In genomic region chr16:10890363-10890762, GRCm38 (mm10) we compare ENCODE assay signal across 9 mouse cellular contexts. TPM values are rescaled to one million over a fixed set of nuclear protein-coding genes. Genes with fewer than 3 reads are reported as not detected.
A peak's percentile ranks its signal among the peaks of the same experiment; 100 is the strongest.
DNase-seq lines count a peak whose midpoint lies in the region; ATAC-seq and TF ChIP-seq lines count a peak whose summit lies in the region.
"Had no signal": no experiment of that assay in that cellular context is flagged by ENCODE, and none has a peak within 500 bp of the region (broad histone marks: within the 10 kb centered on the region; RNA-seq: fewer than 3 reads in every experiment).

No protein-coding gene starts in this region.

- TF ChIP-seq CTCF in MEL (IDR thresholded peaks at IDR 0.05 in 2 of 3, conservative IDR thresholded peaks at IDR 0.05 in 1 of 3; ENCODE audit: control insufficient read depth in 1 of 3, insufficient read depth in 1 of 3, low read depth in 2 of 3, low read length in 3 of 3, poor library complexity in 1 of 3, severe bottlenecking in 1 of 3) = peak; percentile 42 to 58 (median 48); a peak in 5 of 6 replicates

- H3K4me3 ChIP-seq in kidney, embryonic 15.5 days (replicated peaks) = no peak overlapping the region
- no peak overlapping the region for H3K4me3 ChIP-seq in MEL (ENCODE audit: control insufficient read depth in 1 of 2, insufficient read depth in 1 of 2, low read depth in 2 of 2, low read length in 2 of 2)

- TF ChIP-seq EP300 in MEL (IDR thresholded peaks at IDR 0.05; ENCODE audit: low read depth in 1 of 2, low read length in 2 of 2) = no peak

- no peak overlapping the region for H3K27ac ChIP-seq in kidney, embryonic 15.5 days
- no peak overlapping the region for H3K27ac ChIP-seq in MEL (ENCODE audit: control insufficient read depth, low read depth, low read length)

- no peak for TF ChIP-seq POLR2A in MEL (IDR thresholded peaks at IDR 0.05; ENCODE audit: control insufficient read depth in 1 of 2, insufficient read depth in 1 of 2, low read depth in 1 of 2, low read length in 2 of 2, poor library complexity in 1 of 2)

- no peaks in the 10 kb centered on the region for H3K9me3 ChIP-seq in kidney, embryonic 15.5 days (replicated peaks)
- no peaks in the 10 kb centered on the region for H3K9me3 ChIP-seq in MEL (replicated peaks; ENCODE audit: insufficient read depth, low read length)

- H3K27me3 ChIP-seq in kidney, embryonic 15.5 days = no peaks in the 10 kb centered on the region
- peaks cover 0 to 2% of the 10 kb centered on the region in 2 experiments; a peak in 1 of 4 replicates for H3K27me3 ChIP-seq in MEL (ENCODE audit: control insufficient read depth in 1 of 2, insufficient read depth in 2 of 2, low read length in 2 of 2)

- H3K4me1 ChIP-seq in kidney, embryonic 15.5 days = no peaks in the 10 kb centered on the region
- no peaks in the 10 kb centered on the region for H3K4me1 ChIP-seq in MEL (ENCODE audit: control insufficient read depth in 1 of 2, insufficient read depth in 2 of 2, low read length in 2 of 2)

- peak; percentile 50 for TF ChIP-seq RAD21 in MEL (IDR thresholded peaks at IDR 0.05; ENCODE audit: low read depth, low read length)

- H3K9ac ChIP-seq in kidney, embryonic 15.5 days = no peak overlapping the region
- no peak overlapping the region for H3K9ac ChIP-seq in MEL (ENCODE audit: control insufficient read depth, low read depth, low read length, poor library complexity, severe bottlenecking)

- DNase-seq in kidney, postnatal 36 days = no peak
- DNase-seq in 416B (ENCODE audit: low read depth) = peak; percentile 69
- DNase-seq in MEL (ENCODE audit: low read depth, low spot score) = peak; percentile 44
- DNase-seq in induced T-regulatory cell, adult 2 months (ENCODE audit: low read depth) = peak; percentile 49
- DNase-seq in cerebellum, adult 9-10 months = no peak
- DNase-seq in spleen, postnatal 4 days (ENCODE audit: low spot score in 2 of 2) = no peak
- DNase-seq in adrenal gland, postnatal 10 days = no peak
- DNase-seq: gastrocnemius, postnatal 10 days had no signal

- ATAC-seq in kidney, embryonic 15.5 days (replicated peaks; ENCODE audit: low FRiP score) = peak; percentile 52; the same call in 1 of the 2 replicates

- no peaks in the 10 kb centered on the region for H3K36me3 ChIP-seq in kidney, embryonic 15.5 days
- H3K36me3 ChIP-seq in MEL (ENCODE audit: control insufficient read depth in 1 of 2, insufficient read depth in 2 of 2, low read length in 2 of 2) = no peaks in the 10 kb centered on the region

- WGBS in kidney, embryonic 15.5 days = 77% methylated on average over 3 of the region's 3 CpGs

- no peaks in the 10 kb centered on the region for H3K79me2 ChIP-seq in MEL (ENCODE audit: control insufficient read depth, insufficient read depth, low read length, poor library complexity)

- H3K4me2 ChIP-seq in kidney, embryonic 15.5 days = no peak overlapping the region

TF ChIP-seq in MEL, 35 proteins besides CTCF, POLR2A, EP300 and RAD21:
- no peak for TF ChIP-seq POLR2AphosphoS5 (IDR thresholded peaks at IDR 0.05; ENCODE audit: borderline replicate concordance, low read depth, low read length)
- no peak for TF ChIP-seq TAL1 (IDR thresholded peaks at IDR 0.05; ENCODE audit: low read length)
- peak; percentile 77 for TF ChIP-seq SMC3 (IDR thresholded peaks at IDR 0.05; ENCODE audit: low read depth, low read length)
- TF ChIP-seq ETS1 (IDR thresholded peaks at IDR 0.05; ENCODE audit: low read depth, low read length) = no peak
- TF ChIP-seq ZC3H11A (IDR thresholded peaks at IDR 0.05; ENCODE audit: low read depth, low read length) = 0 out of 2 replicates have a peak, but pooled peaks have one; percentile 27
- no peak for TF ChIP-seq JUND (IDR thresholded peaks at IDR 0.05; ENCODE audit: low read depth, low read length)
- no peak for TF ChIP-seq MYB (IDR thresholded peaks at IDR 0.05; ENCODE audit: low read depth, low read length)
- TF ChIP-seq KAT2A (conservative IDR thresholded peaks at IDR 0.05; ENCODE audit: low read depth, low read length) = no peak

RNA-seq across cellular contexts. Expression of gene Rmi2, which starts 55.5 kb away (rescaled TPM):
- 4.1 and 4.2 TPM in 2 replicates for polyA plus RNA-seq in kidney, embryonic 15.5 days (2015; fragmentation: Nextera tagmentation; extraction: Ambion mirVana)
- 2.6 and 2.8 TPM in 2 replicates for total RNA-seq in MEL (2012; rRNA removed)
- polyA plus RNA-seq in MEL (2012; ENCODE audit: insufficient read depth in 1 of 2, insufficient read length in 2 of 2, low read depth in 1 of 2, low replicate concordance in 2 of 2, missing spikeins in 1 of 2) = 1 to 10 TPM in 1 of 2 experiments, not detected in 1; 8.0 TPM
- total RNA-seq in adrenal gland, postnatal 10 days (2021) = 1 to 10 TPM; 1.6 to 1.8 TPM

Comparison
In these comparisons a context has a peak if more than half of its experiments do, and no peak if none do; other contexts are left out.
1. DNase-seq: peak in 416B (single experiment), MEL (single experiment) and induced T-regulatory cell, adult 2 months (single experiment); none in kidney, postnatal 36 days (0 of 2), cerebellum, adult 9-10 months (single experiment), spleen, postnatal 4 days (0 of 2) and adrenal gland, postnatal 10 days (single experiment).